ENCODE assay signal across 10 mouse cellular contexts in the genomic region with DNA sequence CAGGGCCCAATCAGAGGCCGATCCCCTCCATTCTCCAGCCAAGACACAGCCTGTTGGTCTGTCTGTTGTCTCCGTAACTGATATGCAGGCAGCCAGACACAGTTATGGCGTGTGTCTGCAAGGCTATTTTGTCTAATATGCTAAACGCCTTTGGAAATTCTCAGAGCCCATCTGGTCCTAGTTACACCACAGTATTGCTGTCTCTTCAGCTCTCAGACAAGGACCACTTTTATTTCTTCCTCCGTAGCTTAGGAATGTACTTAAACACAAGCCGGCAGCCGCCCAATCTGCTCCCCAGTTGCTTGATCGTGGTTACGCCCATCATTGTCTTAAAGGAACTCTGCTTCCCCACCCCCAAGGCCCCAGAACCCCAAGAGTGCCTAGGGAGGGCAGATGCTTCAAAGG. TPM values are rescaled to one million over a fixed set of nuclear protein-coding genes. Genes with fewer than 3 reads are reported as not detected.
DNase-seq lines count a peak whose midpoint lies in the region; ATAC-seq lines count a peak whose summit lies in the region.
"Had no signal": no experiment of that assay in that cellular context is flagged by ENCODE, and none has a peak within 500 bp of the region (broad histone marks: within the 10 kb centered on the region; RNA-seq: fewer than 3 reads in every experiment).

No protein-coding gene starts in this region.

- ATAC-seq in hindbrain, embryonic 16.5 days: no peak

- no peak overlapping the region for H3K9ac ChIP-seq in hindbrain, embryonic 16.5 days (ENCODE audit: low read depth, low read length)

- H3K36me3 ChIP-seq in hindbrain, embryonic 10.5 days: no peaks in the 10 kb centered on the region
- H3K36me3 ChIP-seq in hindbrain, embryonic 16.5 days (ENCODE audit: control insufficient read depth, insufficient read depth, low read length): no peaks in the 10 kb centered on the region
- H3K36me3 ChIP-seq: midbrain, embryonic 12.5 days had no signal

- H3K27ac ChIP-seq in hindbrain, embryonic 10.5 days: peak overlapping the region; percentile 66
- H3K27ac ChIP-seq in hindbrain, embryonic 16.5 days (ENCODE audit: low read depth, low read length): no peak overlapping the region
- H3K27ac ChIP-seq: midbrain, embryonic 12.5 days had no signal

- H3K9me3 ChIP-seq in hindbrain, embryonic 10.5 days: no peaks in the 10 kb centered on the region
- H3K9me3 ChIP-seq in hindbrain, embryonic 16.5 days (ENCODE audit: control insufficient read depth, low read length): no peaks in the 10 kb centered on the region
- H3K9me3 ChIP-seq: midbrain, embryonic 12.5 days had no signal

- no peak overlapping the region for H3K4me2 ChIP-seq in hindbrain, embryonic 16.5 days (ENCODE audit: low read length)
- H3K4me2 ChIP-seq: midbrain, embryonic 12.5 days had no signal

- H3K4me1 ChIP-seq in hindbrain, embryonic 10.5 days (replicated peaks): peaks cover 29% of the 10 kb centered on the region
- no peaks in the 10 kb centered on the region; the same call in 1 of the 2 replicates for H3K4me1 ChIP-seq in hindbrain, embryonic 16.5 days (ENCODE audit: control insufficient read depth, insufficient read depth, low read depth, low read length)

- H3K27me3 ChIP-seq in hindbrain, embryonic 10.5 days (ENCODE audit: insufficient read depth, poor library complexity, severe bottlenecking): peaks cover 5% of the 10 kb centered on the region; the same call in 1 of the 2 replicates
- H3K27me3 ChIP-seq in hindbrain, embryonic 16.5 days (replicated peaks; ENCODE audit: control insufficient read depth, insufficient read depth, low read length): no peaks in the 10 kb centered on the region
- H3K27me3 ChIP-seq: midbrain, embryonic 12.5 days had no signal

- no peak overlapping the region for H3K4me3 ChIP-seq in hindbrain, embryonic 10.5 days
- H3K4me3 ChIP-seq in hindbrain, embryonic 16.5 days (ENCODE audit: low read length): no peak overlapping the region
- H3K4me3 ChIP-seq: midbrain, embryonic 12.5 days had no signal

- DNase-seq in hindbrain, embryonic 10.5 days (ENCODE audit: low spot score): peak; percentile 16
- DNase-seq in right cerebral cortex, postnatal 4 days: peak; percentile 30
- DNase-seq in right cerebral cortex, adult 2 months (ENCODE audit: low spot score in 2 of 2): no peak
- peak; percentile 66 for DNase-seq in heart, adult 8-10 months (ENCODE audit: low spot score)
- DNase-seq in skeletal muscle tissue, adult 2 months (ENCODE audit: low read depth, low spot score): peak; percentile 36
- DNase-seq in adrenal gland, adult (ENCODE audit: inconsistent age in 2 of 2, low spot score in 1 of 2): no peak
- DNase-seq in lung, postnatal 14 days: no peak

- WGBS in hindbrain, embryonic 10.5 days: 56% methylated on average over 9 of the region's 9 CpGs
- 51% methylated on average over 9 of the region's 9 CpGs for WGBS in hindbrain, embryonic 16.5 days

RNA-seq across cellular contexts. Expression of a gene that starts 24.3 kb away (rescaled TPM):
- 12.3 and 15.6 TPM in 2 replicates for polyA plus RNA-seq in hindbrain, embryonic 10.5 days (2016; fragmentation: Nextera tagmentation; extraction: Ambion mirVana)
- 50.1 and 53.5 TPM in 2 replicates for polyA plus RNA-seq in hindbrain, embryonic 16.5 days (2015; fragmentation: Nextera tagmentation; extraction: Ambion mirVana)
- total RNA-seq in heart, adult 8-10 months (2022): 10 to 100 TPM; 20.1 to 24.7 (median 23.3) TPM

RNA-seq across cellular contexts. Expression of a gene that starts 31.5 kb away (rescaled TPM):
- polyA plus RNA-seq in hindbrain, embryonic 10.5 days (2016; fragmentation: Nextera tagmentation; extraction: Ambion mirVana): 28.5 and 32.2 TPM in 2 replicates
- polyA plus RNA-seq in hindbrain, embryonic 16.5 days (2015; fragmentation: Nextera tagmentation; extraction: Ambion mirVana): 29.7 and 34.2 TPM in 2 replicates
- total RNA-seq in heart, adult 8-10 months (2022): 10 to 100 TPM; 42.1 to 59.3 (median 49.9) TPM
- total RNA-seq: common myeloid progenitor, adult 5-6 weeks had no signal

Comparison
In these comparisons a context has a peak if more than half of its experiments do, and no peak if none do; other contexts are left out.
1. DNase-seq: peak in hindbrain, embryonic 10.5 days (single experiment), right cerebral cortex, postnatal 4 days (single experiment), heart, adult 8-10 months (single experiment) and skeletal muscle tissue, adult 2 months (single experiment); none in right cerebral cortex, adult 2 months (0 of 2), adrenal gland, adult (0 of 2) and lung, postnatal 14 days (single experiment).